Mouse (Mus musculus): ENCODE results near the gene Il18.

DNA sequence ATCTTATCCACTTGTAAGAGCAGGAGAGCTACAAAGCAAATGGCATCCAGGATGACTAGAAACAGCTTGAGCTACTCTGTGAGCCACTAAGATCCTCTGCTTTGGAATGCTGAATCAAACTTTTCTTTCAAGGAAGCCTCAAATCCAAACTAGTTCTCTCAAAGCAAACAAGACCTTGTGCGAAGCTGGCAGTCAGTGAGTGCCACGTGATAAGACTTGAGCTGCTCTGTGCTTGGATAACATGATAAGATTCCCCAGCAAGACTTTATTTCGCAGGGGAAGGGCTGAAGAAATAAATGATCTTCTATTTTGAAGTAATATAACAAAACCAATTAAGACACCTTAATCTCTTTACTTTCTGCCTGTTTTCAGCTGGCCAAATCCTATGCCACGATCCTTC is 11.3 kb downstream of the Il18 start:
- TF ChIP-seq EP300 (IDR thresholded peaks at IDR 0.05; ENCODE audit: low read depth) (no peak), CTCF (IDR thresholded peaks at IDR 0.05; ENCODE audit: low read depth) (no peak)

Data from liver, embryonic 14.5 days (tissue).